Mouse (Mus musculus) cerebellum, postnatal 25 days (tissue): ENCODE results near the gene Chmp3.

Experiments
- DNase-seq, 2 experiments: peaks; one replicate each; pipeline ENCODE4 v3.0.0; 2021; ENCODE audit warnings: mixed read lengths in 2 of 2

Chmp3 gene

GRCm38 (mm10) chr6:71543686-71544499, at the start of gene Chmp3:
Gene Chmp3, plus strand, starts transcription at chr6:71543797.
- DNase-seq, result peak; percentile 97 to 98

GRCm38 (mm10) chr6:71494341-71495020, 49.1 kb upstream of the Chmp3 start:
- peak; percentile 79 to 86 for DNase-seq

DNA sequence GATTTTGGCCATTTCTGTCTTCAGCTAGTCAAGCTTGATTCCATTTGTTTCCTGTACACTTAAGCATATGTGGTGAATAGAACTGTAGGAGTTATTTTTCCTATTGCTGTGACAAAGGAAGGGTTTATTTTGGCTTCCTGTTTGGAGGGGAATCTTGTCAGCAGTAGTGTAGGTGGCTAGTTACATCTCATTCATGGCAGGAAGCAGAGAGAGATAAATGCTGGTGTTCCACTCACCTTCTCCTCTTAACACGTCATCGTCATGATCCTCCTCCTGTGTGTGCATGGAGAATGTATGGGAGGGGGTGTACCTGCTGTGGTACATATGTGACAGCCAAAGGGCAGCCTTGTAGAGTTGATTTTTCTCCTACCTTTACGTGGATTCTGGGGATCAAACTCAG, 43.0 kb upstream of the Chmp3 start:
- DNase-seq, result no peak

- peak in 1 of 2 experiments; percentile 30 for DNase-seq
Observed at GRCm38 (mm10) chr6:71503001-71503400, 40.6 kb upstream of the Chmp3 start.

- DNase-seq, result no peak
Observed at GRCm38 (mm10) chr6:71503670-71504069, 39.9 kb upstream of the Chmp3 start.

- DNase-seq, result no peak
Observed at GRCm38 (mm10) chr6:71504091-71504490, 39.5 kb upstream of the Chmp3 start.

GRCm38 (mm10) chr6:71505671-71506070, 37.9 kb upstream of the Chmp3 start:
- no peak for DNase-seq

DNA sequence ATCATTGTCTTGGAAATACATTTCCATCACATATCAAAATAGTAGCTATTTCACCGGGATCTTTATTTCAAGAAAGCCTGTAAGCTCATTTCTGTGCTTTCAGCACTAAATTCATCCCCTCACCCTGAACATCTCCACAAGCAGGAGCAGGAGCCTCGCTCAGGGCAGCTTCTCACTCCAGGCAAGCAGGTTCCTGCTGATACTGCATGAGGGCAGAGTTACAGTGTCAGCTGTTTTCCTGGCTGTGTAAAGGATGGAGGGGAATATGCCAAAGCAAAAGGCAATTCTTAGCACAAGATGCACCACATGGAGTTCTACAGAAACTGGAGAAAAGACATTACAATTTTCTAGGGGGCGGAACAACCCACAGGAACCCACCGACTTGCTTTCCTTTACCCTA, 24.1 kb upstream of the Chmp3 start:
- peak; percentile 63 to 67 for DNase-seq

DNA sequence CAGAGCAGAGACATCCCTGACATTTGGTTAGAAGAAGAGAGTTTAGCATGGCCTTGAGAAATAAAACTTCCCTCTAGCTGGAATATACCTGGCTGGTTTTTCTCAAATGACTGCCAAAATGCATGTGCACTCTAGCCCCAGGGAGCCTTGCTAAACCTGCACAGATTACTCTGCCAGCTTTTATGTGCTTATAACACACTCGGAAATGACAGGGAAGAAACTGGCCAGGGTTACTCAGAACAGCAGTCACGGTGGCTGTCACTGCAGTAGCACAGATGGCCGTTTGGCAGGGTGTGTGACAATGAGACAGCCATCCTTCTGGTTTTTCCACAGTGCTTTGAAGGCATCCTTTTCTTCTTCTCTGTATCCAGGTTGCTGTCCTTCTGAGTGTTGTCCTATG, 18.0 kb upstream of the Chmp3 start:
- DNase-seq, result peak; percentile 90 to 91

- DNase-seq, result peak; percentile 72 to 75
Observed at GRCm38 (mm10) chr6:71527056-71527455, 16.5 kb upstream of the Chmp3 start.

- DNase-seq, result peak in 1 of 2 experiments; percentile 58
Observed at GRCm38 (mm10) chr6:71527826-71528225, 15.8 kb upstream of the Chmp3 start.

DNA sequence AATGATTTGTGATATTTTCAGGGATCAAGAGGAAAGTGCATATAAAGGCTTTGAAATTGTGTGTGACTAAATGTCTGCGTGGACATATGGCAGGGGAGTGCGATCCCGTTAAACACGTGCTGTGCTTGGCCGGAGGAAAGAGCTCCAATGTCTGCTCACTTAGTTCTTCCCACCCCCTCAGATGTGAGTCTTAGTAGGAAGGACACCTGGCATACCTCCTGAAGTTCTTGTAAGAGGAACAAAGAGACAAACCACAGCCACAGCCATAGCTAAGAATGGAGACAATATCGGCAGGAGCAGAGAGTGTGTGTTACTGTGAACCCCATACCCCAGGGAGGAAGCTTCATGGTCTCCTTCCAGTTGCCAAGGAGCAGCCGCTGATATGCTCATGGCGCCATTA, 13.4 kb upstream of the Chmp3 start:
- peak; percentile 70 to 71 for DNase-seq

DNA sequence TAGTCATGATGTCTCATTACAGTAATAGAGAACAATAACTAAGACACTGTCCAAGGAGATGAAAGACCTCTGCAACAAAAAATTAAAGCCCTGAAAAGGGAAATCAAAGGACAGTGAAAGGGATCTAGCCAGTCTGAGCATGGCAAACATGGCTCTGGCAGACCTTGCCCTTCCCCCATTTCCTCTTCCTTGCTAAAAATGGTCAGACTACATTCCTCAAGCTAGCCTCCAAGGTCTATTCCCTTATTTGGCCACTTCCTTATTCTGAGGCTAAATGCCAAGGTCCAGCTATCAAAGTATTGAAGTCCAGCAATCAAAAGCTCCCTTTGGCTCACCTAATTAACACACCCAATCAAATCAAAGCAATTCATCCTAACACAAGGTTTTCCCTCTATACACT, 6.3 kb upstream of the Chmp3 start:
- no peak for DNase-seq

DNA sequence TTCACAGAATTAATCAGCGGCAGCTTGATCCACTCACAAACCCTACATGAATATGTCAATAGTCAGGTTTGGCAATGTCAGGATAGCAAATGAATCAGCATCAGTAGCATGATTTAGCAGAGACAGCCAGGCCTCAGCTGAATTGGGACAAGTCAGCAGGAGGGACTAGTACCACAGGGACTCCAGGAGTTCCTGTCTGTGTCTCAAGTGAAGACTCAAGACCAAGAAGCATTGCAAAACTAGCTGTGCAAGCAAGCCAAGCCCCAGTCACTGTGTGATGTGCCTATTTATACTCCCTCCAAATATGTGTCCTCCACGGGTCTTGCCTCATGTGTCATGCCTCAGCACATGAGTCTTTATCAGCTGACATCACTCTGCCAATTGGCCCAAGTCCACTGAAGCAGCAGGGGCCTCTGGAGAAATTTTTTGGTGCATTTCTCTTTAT, 11.9 kb downstream of the Chmp3 start:
- DNase-seq, result peak; percentile 24 to 43

DNA sequence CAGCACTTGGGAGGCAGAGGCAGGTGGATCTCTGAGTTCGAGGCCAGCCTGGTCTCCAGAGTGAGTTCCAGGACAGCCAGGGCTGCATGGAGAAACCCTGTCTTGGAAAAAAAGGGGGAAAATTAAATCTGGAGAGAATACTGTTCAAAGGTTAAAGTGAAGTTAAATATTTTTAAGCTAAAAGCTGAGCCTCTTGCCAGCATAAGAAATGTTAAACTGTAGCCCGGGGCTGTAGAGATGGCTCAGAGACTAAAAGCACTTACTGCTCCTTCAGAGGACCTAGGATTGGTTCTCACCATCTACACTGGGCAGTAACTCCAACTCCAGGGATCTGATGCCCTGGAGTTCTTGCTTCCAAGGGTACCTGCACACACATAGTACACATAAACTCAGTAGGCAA, 13.2 kb downstream of the Chmp3 start:
- DNase-seq, result no peak

GRCm38 (mm10) chr6:71568616-71569015, 25.0 kb downstream of the Chmp3 start:
- DNase-seq, result no peak

- no peak for DNase-seq
Observed at GRCm38 (mm10) chr6:71569025-71569424, 25.4 kb downstream of the Chmp3 start.

GRCm38 (mm10) chr6:71575359-71575758, 31.8 kb downstream of the Chmp3 start:
- no peak for DNase-seq

- DNase-seq, result no peak
Observed at GRCm38 (mm10) chr6:71579478-71579877, 35.9 kb downstream of the Chmp3 start.

- no peak for DNase-seq
Observed at GRCm38 (mm10) chr6:71583198-71583597, 39.6 kb downstream of the Chmp3 start.

- DNase-seq, result no peak
Observed at GRCm38 (mm10) chr6:71589401-71589800, 45.8 kb downstream of the Chmp3 start.

DNA sequence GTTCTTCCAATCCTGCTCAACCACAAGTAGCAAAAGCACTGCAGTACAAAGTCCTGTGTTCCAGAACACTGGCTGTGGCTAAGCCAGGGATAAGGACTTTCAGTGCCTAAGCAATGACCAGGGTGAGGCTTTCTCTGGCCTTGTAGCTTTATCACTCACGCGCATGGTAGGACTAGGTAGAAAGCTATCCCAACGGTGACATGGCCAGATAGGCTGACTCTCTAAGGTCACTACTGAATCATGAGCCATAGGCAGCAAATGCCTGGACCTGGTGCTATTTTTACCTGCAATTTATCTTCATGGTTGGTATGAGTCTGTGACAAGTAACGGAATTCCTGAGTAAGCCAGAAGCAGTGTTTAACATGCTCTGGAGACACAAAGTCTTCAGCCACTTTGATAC, 46.6 kb downstream of the Chmp3 start:
- no peak for DNase-seq

GRCm38 (mm10) chr6:71607756-71608155, 64.2 kb downstream of the Chmp3 start:
- no peak for DNase-seq

DNA sequence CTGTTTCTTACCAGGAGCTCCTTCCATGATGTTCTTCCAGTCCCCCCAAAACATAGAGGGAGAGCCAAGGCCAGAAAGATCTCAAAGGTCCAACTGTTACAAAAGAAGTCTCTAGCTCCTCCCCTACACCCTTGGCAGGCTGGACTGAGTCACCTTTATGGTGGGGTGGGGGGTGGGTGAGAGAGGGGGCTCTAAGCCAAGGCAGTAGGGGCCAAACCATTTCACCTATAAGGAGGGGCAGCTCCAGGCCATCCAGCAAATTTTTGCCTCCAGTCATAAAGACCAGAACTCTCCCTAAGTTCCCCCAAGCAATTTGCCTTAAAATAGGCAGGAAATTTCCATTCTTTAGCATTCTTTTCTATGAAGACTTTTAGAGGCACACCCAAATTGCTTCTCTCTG, 65.4 kb downstream of the Chmp3 start:
- no peak for DNase-seq
